Mouse (Mus musculus) mature B cell (primary cell): ENCODE results near the gene Gm9376.

Source experiments
- in situ Hi-C: fragments of 300-500 bp; cut with MboI; formaldehyde crosslinking; loops from 2 replicates; pipeline ENCODE4 v1.14.3; 2019

Gm9376 gene

DNA sequence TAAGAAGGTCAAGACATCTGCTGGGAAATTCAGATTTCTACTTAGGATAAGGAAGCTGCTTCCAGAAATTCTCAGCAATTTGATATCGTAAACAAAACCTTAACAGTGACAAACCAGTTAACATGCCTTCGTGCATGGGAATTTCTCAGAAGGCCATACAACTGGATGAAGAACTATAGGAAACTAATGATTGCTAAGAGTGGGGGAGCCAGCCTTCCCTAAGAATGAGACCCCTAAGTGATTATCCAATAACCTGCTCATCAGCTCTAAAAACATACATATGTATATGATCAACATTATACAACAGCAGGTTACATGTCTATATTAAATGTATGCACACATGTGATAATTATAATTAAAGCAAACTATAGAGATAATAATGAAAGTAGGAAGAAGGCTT is at the start of gene Gm9376:
TSS of gene Gm9376 (plus strand) at position 301 of the 400 bp plus-strand sequence.
- in situ Hi-C loops, result no loop called here

DNA sequence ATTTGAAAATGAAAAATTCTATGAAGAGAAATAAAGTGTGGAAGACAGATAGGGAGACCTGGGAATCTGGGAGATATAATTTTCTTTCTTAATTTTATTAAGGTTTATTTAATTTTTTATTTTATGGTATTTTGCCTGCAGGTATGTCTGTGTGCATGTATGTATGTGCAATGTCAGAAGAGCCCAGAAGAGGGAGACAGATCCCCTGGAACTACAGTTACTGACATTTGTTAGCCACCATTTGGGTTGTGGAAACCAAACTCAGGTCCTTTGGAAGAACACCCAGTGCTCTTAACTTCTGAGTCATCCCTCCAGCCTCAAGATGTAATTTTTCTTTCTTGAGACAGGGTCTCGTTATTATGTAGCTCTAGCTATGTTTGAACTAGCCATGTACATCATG is 45.9 kb upstream of the Gm9376 start:
- in situ Hi-C loops, result no loop called here

DNA sequence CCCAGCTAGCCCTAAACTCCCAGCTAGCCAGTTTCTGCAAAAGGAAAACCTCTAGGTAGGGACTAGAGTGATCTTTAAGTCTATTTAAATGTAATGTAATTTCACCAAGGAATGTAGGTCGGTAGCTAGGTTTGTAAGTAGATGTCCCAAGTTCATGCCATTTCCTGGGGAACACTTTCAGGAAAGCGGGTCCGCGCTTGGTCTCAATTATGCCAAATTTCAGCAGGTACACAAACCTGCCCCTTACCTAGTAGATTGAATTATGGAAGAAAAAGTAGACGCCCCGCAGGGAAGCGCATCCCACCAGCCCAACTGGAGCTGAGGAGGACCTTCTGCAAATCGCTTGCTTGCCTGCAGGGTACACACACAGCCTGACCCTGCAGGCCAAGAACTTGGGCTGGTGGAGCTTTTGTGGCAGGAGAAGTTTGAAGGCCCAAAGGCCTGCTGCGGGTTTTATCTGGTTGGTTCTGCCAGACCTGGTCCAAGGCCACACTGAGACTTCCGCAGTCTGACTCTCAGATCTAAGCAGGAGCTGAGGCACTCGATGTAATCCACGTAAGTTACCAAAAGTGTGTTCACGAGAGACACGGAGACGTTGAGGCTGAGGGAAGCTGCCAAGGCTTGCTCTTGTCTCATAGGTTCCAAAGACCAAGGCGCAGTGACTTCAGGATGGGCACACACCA is 41.6 kb upstream of the Gm9376 start:
- in situ Hi-C loops, result no loop called here

DNA sequence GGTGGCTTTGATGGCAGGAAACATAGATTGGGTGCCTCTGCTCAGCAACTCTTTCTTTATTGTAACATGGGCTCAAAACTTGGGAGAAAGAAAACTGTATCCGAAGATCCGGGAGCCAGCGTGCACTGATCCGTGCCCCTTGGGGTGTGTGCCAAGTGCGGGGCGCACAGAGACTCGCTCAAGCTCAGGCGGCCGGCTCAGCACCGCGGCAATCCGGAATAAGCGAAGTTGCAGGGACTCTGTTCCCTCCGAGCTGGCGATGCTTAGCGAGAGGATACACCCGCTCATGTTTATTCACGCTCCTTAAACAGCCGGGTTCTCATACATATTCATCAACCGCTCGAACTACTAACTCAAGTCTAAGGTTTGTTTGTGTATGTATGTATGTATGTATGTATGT is 40.8 kb upstream of the Gm9376 start:
- in situ Hi-C loops, result no loop called here

DNA sequence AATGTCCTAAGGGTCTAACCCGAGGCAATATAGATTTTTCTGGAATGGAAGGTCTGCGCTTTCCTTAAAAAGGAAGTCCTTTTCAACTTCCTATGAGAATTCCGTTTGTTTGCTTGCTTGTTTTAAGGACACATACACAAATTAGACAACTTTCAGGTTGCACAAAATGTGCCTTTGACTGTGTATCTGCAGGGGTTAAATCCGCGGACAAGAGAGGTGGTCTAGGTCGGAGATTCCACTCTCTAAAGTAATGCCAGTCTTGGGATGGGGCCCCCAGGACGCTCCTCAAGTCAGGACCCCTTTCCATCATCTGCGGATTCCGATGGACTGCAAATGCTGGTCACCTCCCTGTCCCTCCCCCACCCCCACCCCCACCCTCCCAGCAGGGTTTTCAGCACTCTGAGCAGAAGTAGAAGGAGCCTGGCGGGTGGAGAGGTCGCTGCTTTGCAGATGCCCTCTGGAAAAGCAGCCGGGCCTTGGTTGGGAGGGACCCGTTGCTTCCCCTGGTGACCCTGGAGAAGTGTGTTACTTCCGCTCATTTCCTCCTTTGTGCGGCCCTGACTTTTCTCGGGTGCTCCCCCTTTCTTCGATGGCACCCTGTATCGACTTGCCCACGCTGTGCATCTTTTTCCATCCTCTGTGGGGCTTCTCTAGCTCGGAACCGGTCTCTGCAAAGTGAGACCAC is 40.1 kb upstream of the Gm9376 start:
- in situ Hi-C loops, result no loop called here

DNA sequence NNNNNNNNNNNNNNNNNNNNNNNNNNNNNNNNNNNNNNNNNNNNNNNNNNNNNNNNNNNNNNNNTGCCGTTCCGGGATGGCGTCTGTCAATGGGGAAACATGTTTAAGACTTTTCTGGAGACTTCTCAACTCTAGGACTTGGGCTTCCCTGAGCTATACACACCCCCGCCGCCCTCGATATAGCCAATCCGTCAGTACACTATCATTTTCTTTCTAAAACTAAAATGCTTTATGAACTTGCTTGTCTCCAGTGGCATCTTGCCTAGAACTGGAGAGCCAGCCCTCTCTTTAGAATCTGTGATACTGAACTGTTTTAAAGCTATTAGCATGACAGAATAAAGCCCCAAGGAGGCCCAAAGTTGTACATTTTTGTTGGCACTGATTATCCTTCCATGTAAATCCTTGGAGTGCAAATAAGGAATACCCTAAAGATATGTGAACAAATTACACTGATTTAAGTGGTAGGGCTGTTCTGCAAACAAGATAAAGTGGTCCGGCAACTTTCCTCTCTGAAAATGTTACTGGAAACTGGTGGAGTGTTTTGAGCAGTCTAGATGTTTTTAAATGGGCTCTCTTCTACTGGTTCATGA is 34.3 kb upstream of the Gm9376 start:
- in situ Hi-C loops, result no loop called here

DNA sequence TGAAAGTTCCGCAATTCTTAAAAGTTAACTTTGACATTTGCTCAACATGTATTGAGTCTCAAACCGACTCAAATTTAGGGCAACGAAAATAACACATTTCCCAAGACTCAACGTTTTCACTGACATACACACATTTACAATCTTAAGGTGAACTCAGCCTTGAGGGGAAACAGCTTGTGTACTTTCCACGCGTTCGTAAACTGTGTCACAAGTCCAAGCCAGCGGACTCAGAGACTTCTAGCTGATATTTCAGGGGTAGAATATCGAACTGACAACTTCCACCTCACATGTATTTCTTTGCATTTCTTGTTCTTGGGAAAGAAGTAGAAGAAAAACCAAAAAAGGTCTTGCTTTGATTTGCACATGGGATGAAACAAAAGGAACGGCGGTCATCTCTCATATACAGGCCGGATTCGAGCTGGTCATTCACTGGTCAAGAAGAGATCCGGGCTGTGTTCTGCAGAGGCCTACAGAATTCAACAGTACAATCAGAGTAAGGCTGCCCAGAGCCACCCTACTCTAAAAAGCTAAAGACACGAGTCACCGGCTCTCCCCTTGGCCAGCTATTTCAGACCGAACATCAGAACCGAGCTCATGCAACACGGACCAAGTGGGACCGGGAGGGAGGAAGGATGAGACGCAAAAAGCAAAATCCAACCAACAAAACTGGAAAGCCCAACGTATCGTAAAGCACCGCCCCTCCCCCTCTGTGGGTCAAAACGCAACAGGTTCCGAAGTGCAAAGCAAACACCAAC is 32.8 kb upstream of the Gm9376 start:
- in situ Hi-C loops, result no loop called here

DNA sequence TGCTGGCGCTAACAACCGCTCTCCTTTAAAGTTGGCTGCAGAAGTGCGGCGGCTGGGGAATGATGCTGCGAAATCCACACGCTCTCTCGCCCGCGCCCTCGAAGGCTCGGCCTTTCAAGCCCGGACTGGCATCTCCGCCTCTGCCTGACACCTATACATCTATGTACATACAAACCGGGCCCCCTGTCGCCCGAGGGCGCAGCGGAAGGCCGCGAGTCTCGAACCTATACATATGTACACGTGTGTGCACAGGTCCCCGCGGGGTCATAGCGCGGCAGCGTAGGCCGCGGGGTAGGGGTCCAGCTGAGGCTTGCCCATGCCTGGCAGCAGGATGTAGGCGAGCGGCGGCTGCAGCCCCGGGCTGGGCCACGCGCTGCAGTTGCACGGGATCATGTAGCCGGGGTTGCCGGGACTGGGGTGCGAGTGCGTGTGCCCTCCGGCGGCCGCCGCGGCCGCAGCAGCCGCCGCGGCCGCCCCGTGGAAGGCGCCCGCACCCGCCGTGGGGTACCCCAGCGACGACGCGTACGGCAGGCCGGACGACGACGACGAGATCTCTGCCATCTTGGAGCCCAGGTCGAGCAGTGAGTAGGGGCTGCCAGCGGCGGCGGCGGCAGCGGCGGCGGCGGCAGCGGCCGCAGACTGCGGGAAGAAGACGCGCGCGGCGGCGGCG is 32.1 kb upstream of the Gm9376 start:
- in situ Hi-C loops, result no loop called here

DNA sequence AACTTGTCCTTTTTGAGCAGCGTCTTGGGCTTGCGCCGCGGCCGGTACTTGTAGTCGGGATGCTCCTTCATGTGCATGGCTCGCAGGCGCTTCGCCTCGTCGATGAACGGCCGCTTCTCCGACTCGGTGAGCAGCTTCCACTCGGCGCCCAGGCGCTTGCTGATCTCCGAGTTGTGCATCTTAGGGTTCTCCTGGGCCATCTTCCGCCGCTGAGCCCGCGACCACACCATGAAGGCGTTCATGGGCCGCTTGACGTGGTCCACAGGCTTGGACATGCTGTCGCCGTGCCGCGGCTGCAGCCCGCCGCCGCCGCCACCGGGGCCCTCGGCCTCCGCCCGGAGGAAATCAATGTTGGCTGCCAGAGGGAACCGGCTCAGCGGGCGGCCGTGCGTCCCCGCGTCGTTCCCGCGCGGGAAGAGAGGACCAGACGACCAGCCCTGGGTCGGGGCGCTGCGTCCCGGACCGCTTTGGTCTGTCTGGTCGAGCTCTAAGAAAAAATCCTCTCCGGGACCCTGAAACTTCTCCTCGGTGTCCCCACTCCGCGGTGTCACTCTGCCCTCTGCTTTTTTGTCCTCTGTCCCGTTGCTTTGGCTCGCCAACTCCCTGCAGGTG is 31.3 kb upstream of the Gm9376 start:
- in situ Hi-C loops, result no loop called here

DNA sequence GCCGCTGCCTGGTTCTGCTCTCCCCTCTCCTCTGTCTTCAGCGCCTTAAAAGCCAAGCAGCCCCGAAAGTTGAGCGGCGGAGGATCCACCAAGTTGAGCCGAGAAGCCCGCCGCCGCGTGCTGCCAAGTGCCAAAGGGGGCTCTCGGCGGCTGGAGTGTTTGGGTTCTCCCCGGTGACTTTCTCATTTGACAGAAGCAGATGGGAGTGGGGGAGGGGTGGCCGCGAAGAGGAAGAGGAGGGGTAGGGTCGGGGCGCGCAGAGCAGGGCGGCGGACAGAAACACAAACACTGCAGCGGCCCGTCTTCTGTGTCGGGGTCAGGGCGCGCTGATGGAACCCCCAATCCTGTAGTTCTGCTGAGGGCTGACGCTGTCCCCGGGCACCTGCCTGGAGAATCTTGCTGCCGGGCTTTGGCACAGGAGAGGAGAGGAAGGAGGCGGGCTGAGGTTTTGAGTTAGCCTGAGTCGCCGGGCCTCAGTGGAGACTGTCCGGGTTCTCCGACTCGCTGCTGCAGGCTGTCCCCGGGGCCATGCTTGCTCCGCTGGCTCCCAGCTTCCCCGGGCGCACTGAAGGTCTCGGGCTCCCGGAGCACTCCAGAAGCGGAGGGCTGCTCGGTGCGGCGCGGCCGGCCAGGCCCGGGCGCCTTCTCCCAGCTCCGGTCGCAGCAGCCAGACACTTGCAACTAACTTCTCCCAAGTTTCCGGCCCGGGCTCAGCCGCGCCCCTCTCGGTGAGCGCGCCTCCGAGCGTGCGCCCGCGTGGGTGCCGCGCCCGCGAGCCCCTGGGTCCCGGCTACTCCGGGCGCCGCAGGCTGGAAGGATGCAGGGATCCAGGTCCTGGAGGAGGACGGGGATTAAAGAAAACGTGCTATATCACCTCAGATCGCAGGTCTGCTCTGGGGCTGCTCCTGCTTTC is 30.5 kb upstream of the Gm9376 start:
- in situ Hi-C loops, result no loop called here

DNA sequence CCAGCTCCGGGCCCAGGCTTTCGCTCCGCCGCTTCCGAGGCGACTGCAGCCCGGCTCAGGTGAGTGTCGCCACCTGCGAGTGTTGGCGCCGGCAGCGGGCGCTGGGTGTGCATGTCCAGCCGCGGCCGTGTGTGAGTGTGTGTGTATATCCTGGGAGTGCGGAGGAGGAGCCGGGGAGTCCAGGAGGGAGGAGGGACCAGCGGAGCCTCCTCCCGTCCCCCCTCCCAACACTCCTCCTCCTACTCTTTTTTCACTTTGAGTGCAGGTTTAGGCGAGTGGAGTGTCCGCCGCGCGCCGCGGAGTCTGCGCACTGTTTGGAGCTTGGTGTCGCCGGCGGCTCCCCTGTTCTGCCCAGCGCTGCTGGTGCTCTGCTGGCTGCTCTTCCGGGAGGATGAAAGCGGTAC is 29.9 kb upstream of the Gm9376 start, which contains the start of gene Sox21:
TSS of gene Sox21 (minus strand) at position 145 of the 404 bp plus-strand sequence.
- in situ Hi-C loops, result no loop called here

DNA sequence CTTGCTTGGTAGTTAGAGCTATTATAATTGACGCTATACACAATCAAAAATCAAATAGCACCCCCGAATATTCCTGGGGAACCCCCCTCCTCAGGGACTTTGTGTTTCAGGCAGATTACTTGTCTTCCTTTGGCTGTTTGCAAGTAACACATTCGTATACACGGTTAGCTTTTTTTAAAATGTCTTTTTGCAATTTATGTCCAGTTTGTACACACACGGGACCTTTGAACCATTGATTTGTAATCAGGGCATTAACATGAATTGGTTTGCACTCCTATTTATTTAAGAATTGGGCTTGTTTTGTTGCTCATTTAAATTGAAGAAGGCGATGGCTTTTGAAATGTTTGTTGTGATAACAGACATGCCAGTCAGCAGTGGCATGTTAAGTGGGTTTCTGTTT is 29.0 kb upstream of the Gm9376 start:
- in situ Hi-C loops, result no loop called here

DNA sequence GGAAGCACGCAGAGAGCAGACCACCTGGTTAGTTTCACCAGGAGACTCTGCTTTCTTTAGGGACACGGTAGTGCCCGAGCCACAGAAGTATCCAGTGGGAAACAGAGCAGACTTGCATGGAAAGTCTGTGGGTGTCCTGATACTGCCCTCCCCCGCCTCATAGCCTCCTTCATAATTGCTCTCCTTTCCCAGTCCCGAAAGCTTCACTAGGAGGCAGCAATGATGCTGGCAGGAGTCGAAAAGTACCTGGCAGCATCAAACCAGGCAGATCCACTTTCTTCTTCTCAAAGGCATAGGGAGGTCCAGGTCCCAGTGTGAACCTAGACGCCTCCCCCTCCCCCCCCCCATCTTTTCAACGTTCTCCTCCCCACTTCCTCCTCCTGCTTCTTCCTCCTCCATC is 27.4 kb upstream of the Gm9376 start:
- in situ Hi-C loops, result no loop called here

DNA sequence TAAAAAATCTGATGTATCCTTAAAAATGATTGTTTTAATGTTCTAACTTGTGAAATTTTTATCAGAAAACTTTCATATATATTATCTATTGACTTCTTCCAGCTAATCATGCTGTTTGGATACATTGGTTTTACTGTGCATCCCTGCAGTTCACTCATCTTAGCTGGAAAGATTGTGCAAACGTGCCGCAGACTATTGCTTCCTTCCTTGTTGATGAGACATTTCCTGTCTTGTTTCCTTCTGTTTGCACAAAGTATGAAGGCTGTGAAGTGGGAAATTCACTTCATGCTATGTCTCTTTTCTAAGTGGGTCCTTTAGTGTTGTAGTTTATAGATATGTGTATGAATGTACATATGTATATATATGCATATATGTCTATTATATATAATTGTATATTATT is 25.3 kb upstream of the Gm9376 start:
- in situ Hi-C loops, result no loop called here

DNA sequence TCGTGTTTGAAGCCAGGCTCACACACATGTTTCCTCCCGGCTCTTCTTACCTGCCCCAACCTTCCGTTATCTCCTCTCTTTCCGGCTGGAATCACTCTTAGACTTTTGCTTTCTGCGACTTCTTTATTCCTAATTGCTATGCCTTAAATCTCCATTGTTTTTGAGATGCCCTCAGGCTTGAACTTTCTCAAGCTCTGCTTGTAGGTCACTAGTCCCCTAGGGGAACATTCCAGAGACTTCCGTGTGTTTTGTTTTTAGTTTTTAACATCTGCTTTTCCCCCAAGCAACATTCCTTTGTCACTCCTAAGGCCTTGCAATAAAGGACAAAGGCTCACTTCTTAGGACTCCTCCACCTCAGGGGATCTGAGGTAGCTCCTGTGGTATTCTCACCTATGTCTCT is 13.4 kb upstream of the Gm9376 start:
- in situ Hi-C loops, result no loop called here

DNA sequence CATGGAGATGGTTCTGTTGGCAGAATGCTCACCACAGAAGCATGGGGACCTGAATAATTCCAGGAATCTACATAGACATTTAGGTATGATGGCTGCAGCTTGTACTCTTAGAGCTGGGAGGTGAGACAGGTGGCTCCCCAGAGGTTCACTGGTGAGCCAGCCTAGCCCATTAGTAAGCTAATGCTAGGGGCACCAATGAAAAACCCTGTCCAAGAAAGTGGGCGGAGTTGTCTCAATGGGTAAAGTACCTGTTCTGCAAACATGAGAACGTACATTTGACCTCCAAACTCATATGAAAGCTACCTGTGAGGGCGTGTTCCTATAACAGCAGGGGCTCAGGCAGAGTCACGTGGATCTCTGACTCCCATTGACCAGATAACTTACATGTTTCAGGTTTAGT is 2.1 kb downstream of the Gm9376 start:
- in situ Hi-C loops, result no loop called here

DNA sequence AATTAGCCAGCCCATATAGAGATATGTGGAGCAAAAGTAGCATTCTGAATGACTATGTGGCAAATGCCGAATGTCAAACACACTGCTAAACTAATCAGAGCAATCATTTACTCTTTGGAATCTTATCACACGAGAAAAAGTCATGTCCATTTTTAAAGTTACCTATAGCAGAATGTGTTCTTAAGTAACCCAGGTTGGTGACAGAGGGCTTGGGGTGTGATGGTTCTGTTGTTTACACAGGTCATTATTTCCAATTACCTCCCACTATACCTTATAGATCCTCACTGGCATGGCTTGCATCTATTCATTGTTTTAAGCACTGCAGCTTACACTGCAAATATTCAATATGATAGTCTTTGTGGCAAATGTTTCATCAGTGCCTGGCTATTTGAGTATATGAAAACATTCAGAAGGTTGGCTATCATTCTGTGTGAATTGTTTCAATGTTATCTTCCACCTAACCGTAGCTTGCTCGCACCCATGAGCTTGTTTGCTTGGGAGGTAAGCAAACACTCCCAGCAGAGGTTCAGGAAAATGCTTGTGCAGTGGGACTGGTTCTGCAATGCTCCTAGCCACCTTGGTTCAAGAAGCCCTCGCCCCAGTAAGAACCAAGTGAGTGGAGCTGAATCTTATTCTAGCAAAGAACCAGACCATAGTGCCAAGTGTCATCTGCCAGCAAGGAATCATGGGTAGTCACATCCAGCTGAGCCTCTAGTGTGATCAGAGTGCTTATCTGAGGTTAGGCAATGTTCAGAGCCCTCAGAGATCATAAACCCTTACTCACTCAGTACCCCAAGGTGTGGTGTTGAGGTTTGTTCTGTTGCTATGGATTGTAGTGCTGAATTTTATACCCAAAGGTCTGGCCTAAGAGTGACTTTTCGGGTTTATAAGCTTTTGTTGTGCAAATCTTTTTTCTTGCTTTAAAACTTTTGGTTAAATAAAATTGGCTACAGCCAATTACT is 6.1 kb downstream of the Gm9376 start:
- in situ Hi-C loops, result no loop called here

DNA sequence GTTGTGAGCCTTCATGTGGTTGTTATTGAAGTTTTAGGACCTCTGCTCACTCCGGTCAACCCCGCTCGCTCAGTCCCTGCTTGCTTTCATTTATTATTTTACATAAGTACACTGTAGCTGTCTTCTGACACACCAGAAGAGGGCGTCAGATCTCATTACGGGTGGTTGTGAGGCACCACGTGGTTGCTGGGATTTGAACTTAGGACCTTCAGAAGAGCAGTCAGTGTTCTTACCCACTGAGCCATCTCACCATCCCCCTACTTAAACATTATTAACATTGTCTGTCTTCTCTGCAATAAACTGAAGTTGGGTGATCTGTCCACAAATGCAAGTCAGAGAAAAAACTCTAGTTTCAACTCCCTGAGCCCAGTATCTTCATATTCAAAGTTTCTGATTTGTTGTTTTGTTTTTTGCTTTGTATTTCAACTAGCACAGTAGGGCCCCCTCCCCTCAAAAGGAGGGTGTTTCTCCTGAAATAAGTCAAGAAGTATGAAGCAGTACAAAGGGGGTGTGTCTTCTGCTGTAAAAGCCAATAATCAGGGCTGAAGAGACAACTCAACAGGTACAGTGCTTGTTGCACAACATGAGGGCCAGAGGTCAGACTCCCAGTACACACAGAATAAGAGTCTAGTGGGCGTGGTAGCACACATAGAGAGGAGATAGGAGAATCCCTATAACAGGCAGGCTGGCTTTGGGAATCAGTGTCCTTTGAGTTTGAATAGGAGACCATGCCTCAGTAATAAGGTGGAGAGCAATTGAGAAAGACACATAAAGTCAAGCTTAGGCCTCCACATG is 11.1 kb downstream of the Gm9376 start:
- in situ Hi-C loops, result no loop called here

DNA sequence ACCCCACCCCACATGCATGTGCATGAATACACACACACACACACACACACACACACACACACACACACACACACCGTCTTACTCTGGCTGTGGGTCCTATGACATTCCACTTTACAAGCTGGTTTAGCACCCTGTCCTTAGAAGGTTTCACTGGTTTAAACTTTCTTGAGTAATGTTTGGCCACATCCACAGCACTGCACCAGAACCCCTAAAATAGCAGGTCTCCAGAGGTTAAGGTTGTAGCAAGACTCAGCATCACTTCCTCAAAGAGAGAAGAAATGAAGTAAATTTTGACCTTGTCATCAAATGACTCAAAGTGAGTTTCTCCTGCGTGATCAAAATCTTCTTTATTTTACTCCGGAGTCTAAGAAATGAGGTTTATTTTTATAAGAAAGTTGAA is 15.5 kb downstream of the Gm9376 start:
- in situ Hi-C loops, result no loop called here
